Mouse (Mus musculus): ENCODE measurements around the gene Hist2h2aa1. TPM values are rescaled to one million over a fixed set of nuclear protein-coding genes. Genes with fewer than 3 reads are reported as not detected.
"Not testable (repeated sequence)": the region's sequence is repeated elsewhere in the genome, so short reads cannot be mapped to it uniquely, and the experiment has no call there.

Gene Hist2h2aa1
- total RNA-seq, 2 experiments from 2014 or later: 19.2 TPM; not detected in 1

DNA sequence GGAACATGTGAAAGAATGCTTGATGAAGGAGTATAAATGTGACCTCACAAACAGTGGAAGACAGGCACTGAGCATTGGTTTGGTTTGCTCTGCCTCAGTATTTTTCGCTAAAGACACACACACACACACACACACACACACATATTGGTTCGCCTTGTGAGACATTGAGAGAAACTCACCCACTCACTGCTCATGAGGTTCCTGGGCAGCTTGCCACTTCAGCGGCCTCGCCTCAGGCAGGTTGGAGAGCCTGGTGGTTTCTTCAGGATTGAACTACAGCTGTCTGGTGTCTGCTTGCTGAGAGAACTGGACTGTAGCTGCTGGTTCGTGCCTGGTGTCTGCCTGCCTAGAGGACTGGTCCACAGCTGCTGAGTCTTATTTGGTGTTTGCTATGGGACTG, 14.9 kb downstream of the Hist2h2aa1 start:
- no peak overlapping the region for H3K4me3 ChIP-seq
- intact Hi-C loops (cut with DNase I): loop anchor here (5.0 kb wide), 1 partner anchor 203 kb away; the partner anchor contains the start of gene Vps45
- TF ChIP-seq CTCF (IDR thresholded peaks at IDR 0.05): no peak
- H3K27ac ChIP-seq: no peak overlapping the region
- no peak for DNase-seq (ENCODE audit: extremely low spot score in 1 of 2, low spot score in 2 of 2)

DNA sequence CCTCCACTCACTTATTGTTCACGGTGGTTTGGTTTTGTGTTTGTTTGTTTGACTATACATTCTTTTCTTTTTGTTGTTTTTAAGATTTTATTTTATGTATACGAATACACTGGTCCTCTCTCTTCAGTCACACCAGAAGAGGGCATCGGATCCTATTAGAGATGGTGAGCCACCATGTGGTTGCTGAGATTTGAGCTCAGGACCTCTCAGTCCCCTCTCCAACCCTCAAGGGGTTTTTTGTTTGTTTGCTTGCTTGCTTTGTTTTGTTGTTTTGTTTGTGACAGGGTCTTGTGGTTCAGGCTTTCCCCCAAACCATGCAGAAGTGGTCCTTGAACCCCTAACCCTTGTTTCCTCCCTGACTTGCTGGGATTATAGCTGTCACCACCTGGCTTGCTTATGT, 16.3 kb downstream of the Hist2h2aa1 start:
- intact Hi-C loops (cut with DNase I): loop anchor here (1.0 to 5.0 kb wide), 3 partner anchors 41 to 204 kb away; partner anchors contain the start of genes Hist2h2ac, Hist2h2be and Vps45
- peak; percentile 9; the same call in 1 of the 2 replicates for TF ChIP-seq CTCF (IDR thresholded peaks at IDR 0.05)
- DNase-seq (ENCODE audit: extremely low spot score in 1 of 2, low spot score in 2 of 2): no peak
- Histone ChIP-seq H3K27ac (peak overlapping the region; percentile 94), H3K4me3 (peak overlapping the region; percentile 83)

- intact Hi-C loops (cut with DNase I): loop anchor here (1.0 to 5.0 kb wide), 3 partner anchors 42 to 205 kb away; partner anchors contain the start of genes Hist2h2ac, Hist2h2be and Vps45
- peak overlapping the region; percentile 94 for H3K27ac ChIP-seq
- peak overlapping the region; percentile 83 for H3K4me3 ChIP-seq
- DNase-seq (ENCODE audit: extremely low spot score in 1 of 2, low spot score in 2 of 2): peak; percentile 72 to 76
- no peak for TF ChIP-seq CTCF (IDR thresholded peaks at IDR 0.05)
These were observed 17.0 kb downstream of the Hist2h2aa1 start for GRCm38 (mm10) chr3:96262216-96262875.

DNA sequence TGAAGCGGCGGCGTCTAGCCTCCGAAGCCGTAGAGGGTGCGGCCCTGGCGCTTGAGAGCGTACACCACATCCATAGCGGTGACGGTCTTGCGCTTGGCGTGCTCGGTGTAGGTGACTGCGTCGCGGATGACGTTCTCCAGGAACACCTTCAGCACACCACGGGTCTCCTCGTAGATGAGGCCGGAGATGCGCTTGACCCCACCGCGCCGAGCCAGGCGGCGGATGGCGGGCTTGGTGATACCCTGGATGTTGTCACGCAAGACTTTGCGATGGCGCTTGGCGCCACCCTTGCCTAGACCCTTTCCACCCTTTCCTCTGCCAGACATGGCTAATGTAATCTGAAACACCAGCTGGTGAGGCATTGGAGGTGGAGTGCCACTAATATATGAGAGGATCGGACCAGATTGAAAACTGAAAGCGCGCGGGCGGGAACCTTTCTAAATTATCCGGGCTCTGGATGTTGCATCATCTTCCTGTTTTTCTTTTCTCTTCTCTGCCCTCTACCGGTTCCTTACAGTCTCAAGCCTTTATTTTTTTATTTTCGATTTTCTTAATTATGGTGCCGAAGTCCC, 17.8 kb downstream of the Hist2h2aa1 start, which contains the start of gene Hist2h4:
Hist2h4 (minus strand) TSS at position 333 of the 572 bp plus-strand sequence.
- peak; percentile 75 for TF ChIP-seq CTCF (IDR thresholded peaks at IDR 0.05)
- peak within 1 kb of the TSS; percentile 94 for H3K27ac ChIP-seq
- DNase-seq (ENCODE audit: extremely low spot score in 1 of 2, low spot score in 2 of 2): peak; percentile 95 to 96
- peak within 1 kb of the TSS; percentile 83 for H3K4me3 ChIP-seq
- intact Hi-C loops (cut with DNase I): loop anchor here (1.0 to 5.0 kb wide), 4 partner anchors 23 to 206 kb away; partner anchors contain the start of genes Hist2h2aa2, Hist2h2ac, Hist2h2be and Vps45

DNA sequence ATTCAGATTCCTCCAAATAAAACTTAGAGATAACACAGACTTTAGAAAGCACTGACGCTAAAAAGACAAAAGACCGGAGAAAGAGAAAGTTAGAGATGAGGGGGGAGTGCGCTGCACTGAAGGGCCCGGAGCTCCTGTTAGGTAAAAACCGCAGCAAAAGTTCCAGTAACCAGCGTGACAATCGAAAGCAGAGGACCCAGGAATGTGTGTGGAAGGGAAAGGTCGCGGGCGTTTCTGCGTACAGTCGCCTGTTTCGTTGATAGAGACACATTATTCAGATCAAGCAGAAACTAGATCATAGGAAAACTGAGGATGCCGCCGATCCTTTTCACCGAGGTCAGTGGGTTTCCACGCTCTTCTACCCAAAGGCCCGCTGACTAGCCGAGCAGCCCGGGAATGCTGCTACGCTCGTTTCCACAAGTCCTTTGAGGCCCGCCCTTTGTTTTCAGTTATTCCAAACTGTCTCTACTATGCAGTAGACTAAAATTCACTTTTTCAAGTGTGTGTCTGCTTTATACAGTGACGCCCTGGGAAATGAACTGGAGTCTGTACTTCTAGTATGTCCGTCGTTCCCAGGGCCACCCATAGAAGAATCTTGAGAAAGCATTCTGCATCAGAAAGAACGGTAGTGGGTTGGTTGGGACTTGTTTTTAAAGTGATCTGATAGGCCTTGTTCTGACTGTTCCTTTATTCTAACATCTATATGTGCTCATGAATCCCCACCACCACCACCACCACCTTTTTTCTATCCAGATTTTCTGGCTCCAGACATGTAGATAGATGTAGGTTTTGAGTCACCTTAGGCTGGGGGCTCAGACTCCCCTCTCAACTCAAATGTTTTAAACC, 18.5 kb downstream of the Hist2h2aa1 start:
- peak; percentile 38 for DNase-seq (ENCODE audit: extremely low spot score in 1 of 2, low spot score in 2 of 2)
- Histone ChIP-seq H3K4me3 (peak overlapping the region; percentile 83), H3K27ac (peak overlapping the region; percentile 94)
- no peak for TF ChIP-seq CTCF (IDR thresholded peaks at IDR 0.05)
- intact Hi-C loops (cut with DNase I): loop anchor here (1.0 to 5.0 kb wide), 3 partner anchors 23 to 206 kb away; partner anchors contain the start of genes Hist2h2aa2, Hist2h2ac, Hist2h2be and Vps45

DNA sequence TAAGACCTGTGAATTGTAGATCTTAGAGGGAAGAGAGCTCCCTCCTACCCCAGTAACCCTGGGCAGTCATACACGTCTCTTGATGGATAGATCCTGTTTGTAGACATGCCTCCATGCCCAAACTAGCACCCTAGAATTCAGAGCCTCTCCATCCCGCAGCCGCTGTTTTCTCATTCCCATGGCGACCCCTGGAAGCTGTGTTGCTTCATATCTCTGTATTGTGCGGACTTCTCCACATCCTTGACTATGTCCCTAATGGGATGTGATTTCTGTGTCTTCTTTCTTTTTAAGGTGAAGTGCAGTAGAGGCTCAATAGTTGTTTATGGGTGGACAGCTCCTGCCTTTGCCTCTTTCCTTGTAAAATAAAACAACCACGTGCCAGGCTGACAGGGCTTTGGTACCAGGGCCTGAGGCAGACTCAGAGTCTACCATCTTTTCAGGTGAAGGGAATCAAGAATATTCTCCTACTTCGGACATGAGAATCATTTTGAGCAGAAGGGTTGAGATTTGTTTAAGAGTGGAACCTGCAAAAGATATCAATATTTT, 19.2 kb downstream of the Hist2h2aa1 start:
- intact Hi-C loops (cut with DNase I): loop anchor here (5.0 kb wide), 1 partner anchor 207 kb away; the partner anchor contains the start of gene Vps45
- Histone ChIP-seq H3K4me3 (no peak overlapping the region; the same call in 1 of the 2 replicates), H3K27ac (peak overlapping the region; percentile 94)

DNA sequence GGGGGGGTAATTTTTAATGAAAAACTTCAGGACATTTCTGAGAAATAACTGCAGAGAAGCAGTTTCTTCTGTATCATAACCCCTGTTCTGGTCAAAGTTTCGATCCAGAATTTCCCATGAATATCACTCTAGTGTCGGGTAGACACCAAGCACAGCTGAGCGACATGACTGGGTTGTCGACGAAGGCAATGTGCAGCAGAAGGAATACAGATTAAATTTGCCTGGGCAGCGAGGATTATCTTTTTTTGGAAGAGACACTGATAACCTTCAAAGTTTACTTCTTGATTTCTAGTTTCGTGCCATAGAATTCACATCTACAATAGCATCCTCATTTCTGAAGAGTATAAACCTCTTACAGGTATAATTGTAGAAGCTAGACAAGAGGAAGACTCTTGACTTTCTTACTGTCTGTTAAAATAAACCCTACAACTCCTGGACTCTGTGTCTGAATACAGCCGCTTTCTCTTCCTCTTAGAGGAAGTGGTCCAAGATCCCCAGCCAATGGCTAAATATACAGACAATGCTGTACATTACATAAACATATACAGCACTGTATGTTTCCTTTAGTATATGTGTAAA, 20.9 kb downstream of the Hist2h2aa1 start:
- intact Hi-C loops (cut with DNase I): no loop called here
- DNase-seq (ENCODE audit: extremely low spot score in 1 of 2, low spot score in 2 of 2): no peak
- Histone ChIP-seq H3K4me3 (no peak overlapping the region), H3K27ac (no peak overlapping the region)
- TF ChIP-seq CTCF (IDR thresholded peaks at IDR 0.05): no peak

More for the DNA sequence above, 19.2 kb downstream of the Hist2h2aa1 start:
- no peak for DNase-seq (ENCODE audit: extremely low spot score in 1 of 2, low spot score in 2 of 2)
- TF ChIP-seq CTCF (IDR thresholded peaks at IDR 0.05): no peak

GRCm38 (mm10) chr3:96267541-96267940, 22.2 kb downstream of the Hist2h2aa1 start:
- no peak for TF ChIP-seq CTCF (IDR thresholded peaks at IDR 0.05)
- intact Hi-C loops (cut with DNase I): no loop called here
- no peak for DNase-seq (ENCODE audit: extremely low spot score in 1 of 2, low spot score in 2 of 2)
- Histone ChIP-seq H3K27ac (peak overlapping the region; percentile 89), H3K4me3 (peak overlapping the region; percentile 53; the same call in 1 of the 2 replicates)

DNA sequence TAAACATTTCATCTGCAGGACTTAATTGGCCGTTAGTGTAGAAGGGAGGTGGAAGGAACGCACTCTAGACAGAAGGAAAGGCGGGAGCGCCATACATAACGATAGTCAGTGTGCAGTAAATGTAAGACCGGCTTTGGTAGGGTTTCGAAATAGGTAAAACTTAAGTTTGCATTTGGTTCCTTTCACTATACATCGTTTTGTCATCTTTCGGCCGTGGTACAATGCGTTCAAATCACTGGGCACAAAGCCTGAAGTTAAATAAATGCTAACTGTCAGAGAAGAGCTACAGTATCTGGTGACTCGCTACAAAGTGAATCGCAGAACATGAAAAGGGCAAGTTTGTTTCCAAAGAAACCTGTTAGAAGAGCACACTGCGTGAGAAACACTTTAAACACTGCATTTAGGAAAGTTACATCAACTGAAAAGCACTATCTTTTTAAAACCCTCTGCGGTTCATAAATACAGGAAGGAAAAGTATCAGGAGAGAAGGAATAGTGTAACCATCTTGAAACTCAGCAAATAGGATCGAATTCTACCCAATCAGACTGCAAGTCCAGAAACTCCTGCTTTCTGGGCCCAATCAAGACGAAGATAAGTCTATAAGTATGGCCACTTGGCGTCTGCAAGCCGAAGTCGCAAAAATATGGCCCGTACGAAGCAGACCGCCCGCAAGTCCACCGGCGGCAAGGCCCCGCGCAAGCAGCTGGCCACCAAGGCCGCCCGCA, 22.9 kb downstream of the Hist2h2aa1 start, which contains the start of gene Hist2h3b:
Hist2h3b (plus strand) TSS at position 604 of the 725 bp plus-strand sequence.
- peak within 1 kb of the TSS; percentile 54 for H3K4me3 ChIP-seq
- no peak for TF ChIP-seq CTCF (IDR thresholded peaks at IDR 0.05)
- DNase-seq (ENCODE audit: extremely low spot score in 1 of 2, low spot score in 2 of 2): peak; percentile 82 to 83
- intact Hi-C loops (cut with DNase I): no loop called here
- peak within 1 kb of the TSS; percentile 93 for H3K27ac ChIP-seq

GRCm38 (mm10) chr3:96268776-96269378, 23.6 kb downstream of the Hist2h2aa1 start:
- intact Hi-C loops (cut with DNase I): not testable (repeated sequence)
- Histone ChIP-seq H3K4me3 (peak overlapping the region; percentile 53), H3K27ac (peak overlapping the region; percentile 93)
- DNase-seq (ENCODE audit: extremely low spot score in 1 of 2, low spot score in 2 of 2): peak in 1 of 2 experiments; percentile 21

Data from left cerebral cortex, adult 2 months (tissue).